Mouse (Mus musculus): ENCODE measurements around the gene Mrpl32.

The Mrpl32 gene

GRCm38 (mm10) chr13:14612926-14613529 lies at the start of gene Mrpl32, which contains the start of gene Psma2:
Gene Mrpl32, minus strand, starts transcription at chr13:14613165.
Gene Psma2, plus strand, starts transcription at chr13:14613240.
- TF ChIP-seq POU5F1 (IDR thresholded peaks at IDR 0.05; ENCODE audit: borderline replicate concordance, low read length) (no peak), CTCF (conservative IDR thresholded peaks at IDR 0.05; ENCODE audit: low read length) (no peak), NANOG (IDR thresholded peaks at IDR 0.05; ENCODE audit: borderline replicate concordance, low read length) (no peak)
- peaks cover 22% of the 10 kb centered on the region for H3K4me1 ChIP-seq (replicated peaks; ENCODE audit: low read depth, low read length)
- no peaks in the 10 kb centered on the region for H3K9me3 ChIP-seq (ENCODE audit: low read length)
- H3K4me3 ChIP-seq (replicated peaks; ENCODE audit: low read length), result peak within 1 kb of the TSS; percentile 98
- peaks cover 51% of the 10 kb centered on the region for H3K36me3 ChIP-seq (ENCODE audit: insufficient read depth, low read length)
- H3K27me3 ChIP-seq (ENCODE audit: insufficient read depth, low read length), result no peaks in the 10 kb centered on the region

- Histone ChIP-seq H3K36me3 (ENCODE audit: insufficient read depth, low read length) (no peaks in the 10 kb centered on the region), H3K27me3 (ENCODE audit: insufficient read depth, low read length) (no peaks in the 10 kb centered on the region), H3K9me3 (ENCODE audit: low read length) (no peaks in the 10 kb centered on the region), H3K4me3 (replicated peaks; ENCODE audit: low read length) (no peak overlapping the region), H3K4me1 (replicated peaks; ENCODE audit: low read depth, low read length) (no peaks in the 10 kb centered on the region)
- no peak for TF ChIP-seq POU5F1 (IDR thresholded peaks at IDR 0.05; ENCODE audit: borderline replicate concordance, low read length)
- no peak for TF ChIP-seq NANOG (IDR thresholded peaks at IDR 0.05; ENCODE audit: borderline replicate concordance, low read length)
- TF ChIP-seq CTCF (conservative IDR thresholded peaks at IDR 0.05; ENCODE audit: low read length), result peak; percentile 34
Measured at GRCm38 (mm10) chr13:14649301-14649700, 36.3 kb upstream of the Mrpl32 start.

DNA sequence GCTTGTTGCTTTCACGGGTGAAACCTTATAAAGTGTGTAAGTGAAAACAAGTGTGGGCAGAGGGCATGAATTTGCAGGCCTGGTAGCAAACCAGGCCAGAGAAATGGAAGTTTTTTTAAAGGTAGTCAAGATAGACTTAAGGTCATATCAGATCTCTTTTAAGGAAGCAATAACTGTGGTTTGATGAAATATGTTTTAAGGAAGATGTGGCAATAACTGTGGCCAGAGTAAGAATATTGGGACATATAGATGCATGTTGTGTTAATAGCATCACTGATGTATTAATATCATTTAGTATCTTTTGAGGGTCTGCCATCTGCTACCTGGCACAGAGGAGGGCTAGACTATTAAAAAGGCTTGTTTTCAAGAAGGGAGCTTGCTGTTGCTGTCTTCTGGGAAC lies 27.0 kb upstream of the Mrpl32 start:
- Histone ChIP-seq H3K4me3 (replicated peaks; ENCODE audit: low read length) (no peak overlapping the region), H3K9me3 (ENCODE audit: low read length) (no peaks in the 10 kb centered on the region), H3K4me1 (replicated peaks; ENCODE audit: low read depth, low read length) (peaks cover 24% of the 10 kb centered on the region), H3K27me3 (ENCODE audit: insufficient read depth, low read length) (no peaks in the 10 kb centered on the region), H3K36me3 (ENCODE audit: insufficient read depth, low read length) (peaks cover 55% of the 10 kb centered on the region)
- TF ChIP-seq NANOG (IDR thresholded peaks at IDR 0.05; ENCODE audit: borderline replicate concordance, low read length) (no peak), CTCF (conservative IDR thresholded peaks at IDR 0.05; ENCODE audit: low read length) (no peak), POU5F1 (IDR thresholded peaks at IDR 0.05; ENCODE audit: borderline replicate concordance, low read length) (no peak)

- TF ChIP-seq CTCF (conservative IDR thresholded peaks at IDR 0.05; ENCODE audit: low read length) (no peak), POU5F1 (IDR thresholded peaks at IDR 0.05; ENCODE audit: borderline replicate concordance, low read length) (no peak), NANOG (IDR thresholded peaks at IDR 0.05; ENCODE audit: borderline replicate concordance, low read length) (no peak)
- no peaks in the 10 kb centered on the region for H3K27me3 ChIP-seq (ENCODE audit: insufficient read depth, low read length)
- peaks cover 54% of the 10 kb centered on the region for H3K36me3 ChIP-seq (ENCODE audit: insufficient read depth, low read length)
- H3K9me3 ChIP-seq (ENCODE audit: low read length), result no peaks in the 10 kb centered on the region
- H3K4me3 ChIP-seq (replicated peaks; ENCODE audit: low read length), result peak within 1 kb of the TSS; percentile 91
- H3K4me1 ChIP-seq (replicated peaks; ENCODE audit: low read depth, low read length), result peaks cover 39% of the 10 kb centered on the region
Measured at GRCm38 (mm10) chr13:14629726-14630641, 17.0 kb upstream of the Mrpl32 start, which contains the start of gene AW209491. Gene AW209491, plus strand, starts transcription at chr13:14630154.

DNA sequence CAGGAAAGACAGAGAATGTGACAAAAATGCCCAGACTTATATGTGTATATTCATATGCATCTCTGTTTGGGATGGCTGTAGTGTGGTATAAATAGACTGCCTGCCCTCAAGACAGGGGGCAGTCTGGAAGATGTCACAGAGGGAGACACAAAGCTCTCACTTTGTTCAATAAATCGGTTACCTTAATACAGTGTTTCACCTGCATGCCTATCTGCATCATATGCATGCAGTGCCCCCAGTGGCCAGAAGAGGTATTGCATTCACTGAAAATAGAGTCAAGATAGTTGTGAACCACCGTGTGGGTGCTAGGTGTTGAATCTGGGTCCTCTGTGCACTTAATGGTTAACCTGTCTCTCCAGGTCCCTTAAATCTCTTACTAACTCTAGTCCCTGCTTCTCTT lies 5.8 kb upstream of the Mrpl32 start:
- H3K9me3 ChIP-seq (ENCODE audit: low read length), result no peaks in the 10 kb centered on the region
- H3K4me3 ChIP-seq (replicated peaks; ENCODE audit: low read length), result no peak overlapping the region
- peaks cover 17% of the 10 kb centered on the region for H3K4me1 ChIP-seq (replicated peaks; ENCODE audit: low read depth, low read length)
- no peaks in the 10 kb centered on the region for H3K27me3 ChIP-seq (ENCODE audit: insufficient read depth, low read length)
- TF ChIP-seq NANOG (IDR thresholded peaks at IDR 0.05; ENCODE audit: borderline replicate concordance, low read length) (no peak), CTCF (conservative IDR thresholded peaks at IDR 0.05; ENCODE audit: low read length) (peak; percentile 94), POU5F1 (IDR thresholded peaks at IDR 0.05; ENCODE audit: borderline replicate concordance, low read length) (no peak)
- H3K36me3 ChIP-seq (ENCODE audit: insufficient read depth, low read length), result peaks cover 69% of the 10 kb centered on the region

- peaks cover 57% of the 10 kb centered on the region for H3K36me3 ChIP-seq (ENCODE audit: insufficient read depth, low read length)
- peak overlapping the region; percentile 98 for H3K4me3 ChIP-seq (replicated peaks; ENCODE audit: low read length)
- H3K27me3 ChIP-seq (ENCODE audit: insufficient read depth, low read length), result no peaks in the 10 kb centered on the region
- TF ChIP-seq CTCF (conservative IDR thresholded peaks at IDR 0.05; ENCODE audit: low read length), result no peak
- TF ChIP-seq POU5F1 (IDR thresholded peaks at IDR 0.05; ENCODE audit: borderline replicate concordance, low read length), result no peak
- TF ChIP-seq NANOG (IDR thresholded peaks at IDR 0.05; ENCODE audit: borderline replicate concordance, low read length), result no peak
- H3K9me3 ChIP-seq (ENCODE audit: low read length), result no peaks in the 10 kb centered on the region
- peaks cover 24% of the 10 kb centered on the region for H3K4me1 ChIP-seq (replicated peaks; ENCODE audit: low read depth, low read length)
Measured at GRCm38 (mm10) chr13:14613553-14613952, 588 bp upstream of the Mrpl32 start.

DNA sequence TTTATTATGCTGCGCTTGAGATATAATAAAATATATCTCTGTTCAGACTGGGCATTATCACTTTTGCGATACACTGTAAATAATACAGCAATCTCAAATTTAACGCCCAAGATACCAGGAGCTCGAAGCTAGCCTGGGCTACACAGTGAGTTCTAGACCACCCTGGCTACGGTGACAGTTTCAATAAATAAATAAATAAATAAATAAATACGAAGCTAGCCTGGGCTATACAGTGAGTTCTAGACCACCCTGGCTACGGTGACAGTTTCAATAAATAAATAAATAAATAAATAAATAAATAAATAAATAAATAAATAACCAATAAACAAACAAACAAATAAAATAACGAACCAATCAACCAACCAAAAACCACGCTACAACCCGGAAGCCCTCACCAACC lies 502 bp downstream of the Mrpl32 start:
- Histone ChIP-seq H3K36me3 (ENCODE audit: insufficient read depth, low read length) (peaks cover 46% of the 10 kb centered on the region), H3K27me3 (ENCODE audit: insufficient read depth, low read length) (no peaks in the 10 kb centered on the region), H3K4me1 (replicated peaks; ENCODE audit: low read depth, low read length) (peaks cover 20% of the 10 kb centered on the region), H3K4me3 (replicated peaks; ENCODE audit: low read length) (peak overlapping the region; percentile 98), H3K9me3 (ENCODE audit: low read length) (no peaks in the 10 kb centered on the region)
- no peak for TF ChIP-seq NANOG (IDR thresholded peaks at IDR 0.05; ENCODE audit: borderline replicate concordance, low read length)
- no peak for TF ChIP-seq POU5F1 (IDR thresholded peaks at IDR 0.05; ENCODE audit: borderline replicate concordance, low read length)
- TF ChIP-seq CTCF (conservative IDR thresholded peaks at IDR 0.05; ENCODE audit: low read length), result no peak

GRCm38 (mm10) chr13:14607616-14608015 lies 5.3 kb downstream of the Mrpl32 start:
- TF ChIP-seq CTCF (conservative IDR thresholded peaks at IDR 0.05; ENCODE audit: low read length) (no peak), POU5F1 (IDR thresholded peaks at IDR 0.05; ENCODE audit: borderline replicate concordance, low read length) (no peak), NANOG (IDR thresholded peaks at IDR 0.05; ENCODE audit: borderline replicate concordance, low read length) (no peak)
- peaks cover 26% of the 10 kb centered on the region for H3K4me1 ChIP-seq (replicated peaks; ENCODE audit: low read depth, low read length)
- peaks cover 30% of the 10 kb centered on the region for H3K36me3 ChIP-seq (ENCODE audit: insufficient read depth, low read length)
- H3K4me3 ChIP-seq (replicated peaks; ENCODE audit: low read length), result no peak overlapping the region
- no peaks in the 10 kb centered on the region for H3K27me3 ChIP-seq (ENCODE audit: insufficient read depth, low read length)
- no peaks in the 10 kb centered on the region for H3K9me3 ChIP-seq (ENCODE audit: low read length)
